Mouse (Mus musculus) G1E (cell line): ENCODE data around the gene Hnrnpll. TPM values are rescaled to one million over a fixed set of nuclear protein-coding genes. Genes with fewer than 3 reads are reported as not detected.

ENCODE experiments used
- ATAC-seq: 2 replicates; pipeline ENCODE4 v1.8.0; 2016; ENCODE audit warnings: mild to moderate bottlenecking; ENCODE audit not compliant: insufficient number of reproducible peaks, poor library complexity, low FRiP score, severe bottlenecking; ENCODE audit errors: extremely low read depth
- DNase-seq: peaks from one replicate; pipeline ENCODE4 v3.0.0; 2012; ENCODE audit warnings: low spot score
- H3K27me3 ChIP-seq: 2 replicates; pipeline ENCODE4 v1.6.1; 2012; ENCODE audit warnings: mild to moderate bottlenecking, low read length, inconsistent platforms; ENCODE audit not compliant: insufficient read depth
- H3K36me3 ChIP-seq: replicated peaks from 2 replicates; pipeline ENCODE3; 2012; ENCODE audit warnings: mild to moderate bottlenecking, inconsistent platforms
- H3K4me1 ChIP-seq: 2 replicates; pipeline ENCODE4 v1.6.1; 2012; ENCODE audit warnings: low read depth, low read length, inconsistent platforms, mixed read lengths; ENCODE audit not compliant: insufficient read depth
- H3K4me3 ChIP-seq: 2 replicates; pipeline ENCODE4 v1.5.1; 2012; ENCODE audit warnings: low read depth, mild to moderate bottlenecking, inconsistent platforms, low read length, moderate library complexity, mixed read lengths
- H3K9me3 ChIP-seq: replicated peaks from 2 replicates; pipeline ENCODE4 v1.6.1; 2012; ENCODE audit warnings: inconsistent platforms
- CTCF ChIP-seq: IDR thresholded peaks from 2 replicates; pipeline ENCODE4 v1.5.1; 2012; ENCODE audit warnings: low read depth, low read length, inconsistent platforms, mixed read lengths
- GATA1 ChIP-seq: IDR thresholded peaks from 2 replicates; pipeline ENCODE4 v1.6.1; 2012; ENCODE audit warnings: borderline replicate concordance, low read length, inconsistent platforms, mixed read lengths
- GATA2 ChIP-seq: IDR thresholded peaks from 2 replicates; pipeline ENCODE4 v1.6.1; 2012; ENCODE audit warnings: low read depth, low read length, inconsistent platforms, borderline replicate concordance
- POLR2AphosphoS5 ChIP-seq: IDR thresholded peaks from 2 replicates; pipeline ENCODE4 v1.6.1; 2012; ENCODE audit warnings: low read depth, low read length, inconsistent platforms; ENCODE audit not compliant: insufficient replicate concordance
- TAL1 ChIP-seq: conservative IDR thresholded peaks from 2 replicates; pipeline ENCODE4 v1.6.1; 2012; ENCODE audit warnings: low read depth, low read length, inconsistent platforms, mixed read lengths
- polyA plus RNA-seq: library from polyadenylated mRNA; stranded (reverse); fragments of >175 nt; gene quantifications from 2 replicates; pipeline ENCODE4 v1.2.3, GENCODE M21; 2012
- total RNA-seq, 2 experiments: library from RNA; stranded (forward) in 1 of 2; stranded (reverse) in 1 of 2; fragments of 200-1000 nt in 1 of 2; fragments of >200 nt in 1 of 2; fragmentation: Nextera tagmentation in 1 of 2; gene quantifications; 2 replicates each; pipeline ENCODE4 v1.2.3; 2014 to 2017

Hnrnpll gene
- total and polyA plus RNA-seq, 3 experiments: 50.1 to 97.0 (median 76.5) TPM

DNA sequence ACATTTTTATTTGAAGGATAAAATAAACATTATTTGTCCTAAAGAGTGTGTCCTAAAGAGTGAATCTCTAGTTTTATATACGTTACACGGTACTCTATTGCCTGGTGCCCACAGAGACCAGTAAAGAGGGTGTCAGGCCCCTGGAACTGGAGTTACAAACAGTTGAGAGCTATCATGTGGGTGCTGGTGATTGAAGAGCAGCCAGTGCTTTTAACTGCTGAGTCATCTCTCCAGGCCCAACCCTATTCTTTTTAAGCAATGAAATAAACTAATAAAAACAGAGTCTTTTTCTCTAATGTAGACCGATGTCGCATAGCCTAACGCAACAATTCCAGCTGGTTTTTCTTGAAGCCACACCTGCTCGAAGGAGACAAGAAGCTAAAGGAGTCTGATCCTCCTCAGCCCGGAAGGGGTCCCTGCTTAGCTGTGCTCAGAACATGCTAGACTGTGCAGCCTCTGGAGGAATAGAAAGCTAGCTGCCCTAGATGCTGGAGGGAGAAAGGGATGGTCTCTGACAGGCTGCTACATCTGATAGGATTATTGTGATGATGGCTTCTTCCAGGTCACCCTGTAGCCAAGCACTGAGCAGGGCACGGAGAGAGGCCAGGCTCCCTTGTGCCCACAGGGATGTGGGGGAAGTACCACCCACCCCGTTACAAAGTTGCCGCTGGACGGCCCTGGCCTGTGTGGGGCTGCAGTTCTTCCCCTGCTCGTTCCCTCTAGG lies 80.2 kb downstream of the Hnrnpll start:
- peak; percentile 60 for ATAC-seq
- Histone ChIP-seq H3K9me3 (peaks cover 14% of the 10 kb centered on the region), H3K4me3 (peak overlapping the region; percentile 69), H3K4me1 (peaks cover 63% of the 10 kb centered on the region), H3K36me3 (no peaks in the 10 kb centered on the region), H3K27me3 (peaks cover 7% of the 10 kb centered on the region; the same call in 1 of the 2 replicates)
- TF ChIP-seq GATA2 (no peak), GATA1 (no peak), POLR2AphosphoS5 (no peak), CTCF (no peak), TAL1 (no peak)
- DNase-seq: no peak

DNA sequence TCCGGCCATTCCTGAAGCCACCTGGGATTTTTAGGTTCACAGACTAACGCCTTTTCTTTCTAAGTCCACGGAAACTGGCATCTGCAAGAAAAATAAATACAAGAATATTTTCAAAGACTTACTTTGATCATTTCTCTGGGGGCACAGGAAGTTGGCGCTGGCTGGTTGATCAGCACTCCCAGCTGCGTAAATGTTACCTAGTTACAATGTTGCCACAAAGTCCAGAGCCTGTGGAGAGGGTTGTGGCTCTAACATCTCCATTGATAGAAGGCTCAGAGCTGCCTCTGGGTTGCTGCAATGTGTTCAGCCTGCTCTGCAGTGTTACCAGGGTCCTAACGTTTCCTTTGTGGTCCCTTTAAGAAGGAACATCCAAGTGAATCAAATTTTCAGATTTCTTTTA lies 80.8 kb downstream of the Hnrnpll start:
- DNase-seq (no peak), ATAC-seq (no peak)
- TF ChIP-seq CTCF (no peak), POLR2AphosphoS5 (no peak), TAL1 (no peak), GATA1 (no peak), GATA2 (no peak)
- H3K4me1 ChIP-seq: peaks cover 68% of the 10 kb centered on the region
- no peak overlapping the region for H3K4me3 ChIP-seq
- H3K27me3 ChIP-seq: peaks cover 4% of the 10 kb centered on the region; the same call in 1 of the 2 replicates
- peaks cover 14% of the 10 kb centered on the region for H3K9me3 ChIP-seq
- no peaks in the 10 kb centered on the region for H3K36me3 ChIP-seq

DNA sequence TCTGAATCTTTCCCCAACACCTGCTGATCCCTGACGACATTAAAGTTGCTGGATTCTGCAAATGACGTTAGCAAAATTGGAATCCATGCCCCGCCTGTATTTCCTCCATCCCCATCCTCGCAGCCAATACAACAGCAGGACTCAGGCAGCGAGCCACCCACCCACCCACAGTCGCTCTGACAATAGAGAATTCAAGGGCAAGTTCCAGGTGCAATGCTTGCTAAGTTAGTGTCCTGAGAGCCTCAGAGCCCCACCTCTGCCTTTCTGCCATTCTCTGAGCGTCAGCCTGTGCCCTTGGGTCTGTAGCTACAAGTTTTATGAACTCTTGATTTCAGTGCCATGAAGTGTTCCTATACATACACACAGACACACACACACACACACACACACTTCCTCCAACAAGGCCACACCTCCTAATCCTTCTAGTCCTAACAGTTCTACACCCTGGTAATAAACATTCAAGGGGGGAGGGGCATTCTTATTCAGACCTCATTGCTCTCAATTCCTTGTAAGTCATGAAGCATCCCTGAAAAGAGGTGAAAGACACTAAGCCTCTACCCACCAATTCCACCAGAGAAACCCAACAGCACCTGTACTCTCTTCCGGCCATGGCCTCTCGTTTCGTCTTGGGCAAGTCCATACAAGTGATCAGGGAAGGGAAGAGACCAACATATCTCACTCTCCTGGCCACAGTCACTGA lies 81.6 kb downstream of the Hnrnpll start:
- no peak overlapping the region for H3K4me3 ChIP-seq
- H3K36me3 ChIP-seq: no peaks in the 10 kb centered on the region
- TF ChIP-seq TAL1 (no peak), GATA2 (no peak)
- H3K9me3 ChIP-seq: peaks cover 14% of the 10 kb centered on the region
- peaks cover 76% of the 10 kb centered on the region for H3K4me1 ChIP-seq
- DNase-seq (no peak), ATAC-seq (no peak)
- H3K27me3 ChIP-seq: peaks cover 4% of the 10 kb centered on the region; the same call in 1 of the 2 replicates

Other genes starting within 250 kb of the Hnrnpll start
- gene Atl2, start 166.2 kb downstream of the Hnrnpll start, total RNA-seq (2014; fragmentation: Nextera tagmentation): 91.1 and 93.3 TPM in 2 replicates
- 65.2 and 71.5 TPM in 2 replicates for gene Atl2, start 166.2 kb downstream of the Hnrnpll start, total RNA-seq (2017)
- gene Atl2, start 166.2 kb downstream of the Hnrnpll start, polyA plus RNA-seq: 4.7 TPM in 2 replicates
- not detected in 2 replicates for gene Galm, start 65.1 kb upstream of the Hnrnpll start, total RNA-seq (2014; fragmentation: Nextera tagmentation)
- not detected in 2 replicates for gene Galm, start 65.1 kb upstream of the Hnrnpll start, total RNA-seq (2017)
- gene Galm, start 65.1 kb upstream of the Hnrnpll start, polyA plus RNA-seq: not detected in 2 replicates
- 351 and 376 TPM in 2 replicates for gene Srsf7, start 145.0 kb upstream of the Hnrnpll start, total RNA-seq (2014; fragmentation: Nextera tagmentation)
- gene Srsf7, start 145.0 kb upstream of the Hnrnpll start, total RNA-seq (2017): 435 and 486 TPM in 2 replicates
- 134 and 226 TPM in 2 replicates for gene Srsf7, start 145.0 kb upstream of the Hnrnpll start, polyA plus RNA-seq
- 0.30 TPM in 1 of 2 replicates, not detected in the other for gene Ttc39d, start 145.1 kb upstream of the Hnrnpll start, total RNA-seq (2014; fragmentation: Nextera tagmentation)
- gene Ttc39d, start 145.1 kb upstream of the Hnrnpll start, total RNA-seq (2017): 0.12 and 0.16 TPM in 2 replicates
- not detected in 2 replicates for gene Ttc39d, start 145.1 kb upstream of the Hnrnpll start, polyA plus RNA-seq
- gene Gemin6, start 162.1 kb upstream of the Hnrnpll start, total RNA-seq (2014; fragmentation: Nextera tagmentation): 28.8 and 30.9 TPM in 2 replicates
- gene Gemin6, start 162.1 kb upstream of the Hnrnpll start, total RNA-seq (2017): 42.7 and 43.7 TPM in 2 replicates
- gene Gemin6, start 162.1 kb upstream of the Hnrnpll start, polyA plus RNA-seq: 0.96 and 1.4 TPM in 2 replicates
- 32.8 and 34.3 TPM in 2 replicates for gene Morn2, start 227.9 kb upstream of the Hnrnpll start, total RNA-seq (2014; fragmentation: Nextera tagmentation)
- 20.8 and 24.0 TPM in 2 replicates for gene Morn2, start 227.9 kb upstream of the Hnrnpll start, total RNA-seq (2017)
- 3.3 and 3.5 TPM in 2 replicates for gene Morn2, start 227.9 kb upstream of the Hnrnpll start, polyA plus RNA-seq
- 23.4 and 29.0 TPM in 2 replicates for gene Dhx57, start 228.1 kb upstream of the Hnrnpll start, total RNA-seq (2014; fragmentation: Nextera tagmentation)
- gene Dhx57, start 228.1 kb upstream of the Hnrnpll start, total RNA-seq (2017): 15.7 and 16.3 TPM in 2 replicates
- 7.7 and 8.0 TPM in 2 replicates for gene Dhx57, start 228.1 kb upstream of the Hnrnpll start, polyA plus RNA-seq
- not detected in 2 replicates for gene Arhgef33, start 245.1 kb upstream of the Hnrnpll start, total RNA-seq (2014; fragmentation: Nextera tagmentation)
- gene Arhgef33, start 245.1 kb upstream of the Hnrnpll start, total RNA-seq (2017): 0.27 and 0.29 TPM in 2 replicates
- gene Arhgef33, start 245.1 kb upstream of the Hnrnpll start, polyA plus RNA-seq: 0.07 TPM in 1 of 2 replicates, not detected in the other